Mouse (Mus musculus): Measurements from ENCODE around the gene Mcf2l. TPM values are rescaled to one million over a fixed set of nuclear protein-coding genes. Genes with fewer than 3 reads are reported as not detected.

Gene Mcf2l
- total RNA-seq, 1 experiment, result 16.0 TPM

DNA sequence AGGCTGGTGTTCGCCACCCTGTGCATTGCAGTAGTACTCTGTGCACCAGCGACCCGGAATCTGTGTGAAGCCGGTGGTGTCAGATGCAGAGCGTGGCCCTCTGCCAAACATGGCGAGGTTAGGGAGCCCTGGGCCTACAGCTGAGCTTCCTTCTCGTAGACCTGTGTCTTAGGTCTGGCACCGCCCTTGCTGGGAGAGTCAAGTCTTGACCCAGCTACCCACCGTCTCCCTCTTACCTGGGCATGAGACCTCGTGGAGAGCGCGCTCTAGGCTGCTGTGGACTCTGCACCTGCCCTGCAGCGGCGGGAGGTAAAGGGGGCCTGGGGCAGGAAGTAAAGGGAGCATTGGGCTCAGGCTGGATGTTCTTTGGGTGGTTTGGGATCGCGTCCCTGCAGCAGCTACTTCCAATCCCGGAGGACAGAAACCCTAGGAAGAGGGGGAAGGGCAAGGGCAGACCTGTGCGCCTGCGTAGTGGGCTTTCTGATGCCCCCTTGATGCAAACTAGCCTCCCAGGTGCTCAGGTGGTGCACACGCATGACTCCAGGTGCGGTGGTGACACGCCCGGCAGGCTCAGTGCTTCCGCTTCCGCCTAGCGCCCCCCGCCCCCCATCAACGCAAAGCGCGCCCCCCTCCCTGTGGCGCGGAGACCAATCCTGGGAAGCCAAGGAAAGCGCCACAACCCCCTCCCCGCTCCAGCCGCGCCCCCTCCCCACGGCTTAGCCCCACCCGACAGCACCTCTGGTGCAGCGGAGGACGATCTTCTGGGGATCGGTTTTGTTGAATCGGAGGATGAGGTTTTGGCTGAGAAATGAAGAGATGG, 41.8 kb downstream of the Mcf2l start:
- in situ Hi-C loops (cut with MboI; ENCODE audit: low sequenced_read_pairs in 2 of 2, unreplicated experiment in 2 of 2), result no loop called here
- no peaks in the 10 kb centered on the region for H3K9me3 ChIP-seq (ENCODE audit: control insufficient read depth, insufficient read depth, low read depth, low read length)
- 0 out of 2 replicates have a peak overlapping the region, but pooled peaks have one; percentile 7 for H3K27ac ChIP-seq (ENCODE audit: insufficient read depth, low read depth, low read length, poor library complexity, severe bottlenecking)
- no peak for TF ChIP-seq ZNF384 (IDR thresholded peaks at IDR 0.05; ENCODE audit: low read depth, low read length)
- TF ChIP-seq CHD2 (IDR thresholded peaks at IDR 0.05; ENCODE audit: low read depth, low read length), result no peak
- no peak for TF ChIP-seq HCFC1 (IDR thresholded peaks at IDR 0.05; ENCODE audit: borderline replicate concordance, insufficient read depth, low read length)
- TF ChIP-seq MAFK (IDR thresholded peaks at IDR 0.05; ENCODE audit: insufficient read depth, low read depth, low read length), result no peak
- TF ChIP-seq ZC3H11A (IDR thresholded peaks at IDR 0.05; ENCODE audit: borderline replicate concordance, low read depth, low read length), result no peak
- peak; percentile 50 for DNase-seq (ENCODE audit: low read depth, low spot score)
- H3K36me3 ChIP-seq (ENCODE audit: control insufficient read depth, insufficient read depth, low read length, poor library complexity, severe bottlenecking), result peaks cover 6% of the 10 kb centered on the region; the same call in 1 of the 2 replicates
- H3K9ac ChIP-seq (ENCODE audit: insufficient read depth, low read depth, low read length, poor library complexity, severe bottlenecking), result peak overlapping the region; percentile 84
- peak overlapping the region; percentile 75 to 84 for H3K4me3 ChIP-seq (ENCODE audit: insufficient read depth in 1 of 2, low read depth in 1 of 2, low read length in 2 of 2, poor library complexity in 1 of 2, severe bottlenecking in 1 of 2)
- peaks cover 4 to 18% of the 10 kb centered on the region in 2 experiments; a peak in 1 of 4 replicates for H3K4me1 ChIP-seq (ENCODE audit: control insufficient read depth in 2 of 2, insufficient read depth in 2 of 2, low read length in 2 of 2, poor library complexity in 1 of 2)

DNA sequence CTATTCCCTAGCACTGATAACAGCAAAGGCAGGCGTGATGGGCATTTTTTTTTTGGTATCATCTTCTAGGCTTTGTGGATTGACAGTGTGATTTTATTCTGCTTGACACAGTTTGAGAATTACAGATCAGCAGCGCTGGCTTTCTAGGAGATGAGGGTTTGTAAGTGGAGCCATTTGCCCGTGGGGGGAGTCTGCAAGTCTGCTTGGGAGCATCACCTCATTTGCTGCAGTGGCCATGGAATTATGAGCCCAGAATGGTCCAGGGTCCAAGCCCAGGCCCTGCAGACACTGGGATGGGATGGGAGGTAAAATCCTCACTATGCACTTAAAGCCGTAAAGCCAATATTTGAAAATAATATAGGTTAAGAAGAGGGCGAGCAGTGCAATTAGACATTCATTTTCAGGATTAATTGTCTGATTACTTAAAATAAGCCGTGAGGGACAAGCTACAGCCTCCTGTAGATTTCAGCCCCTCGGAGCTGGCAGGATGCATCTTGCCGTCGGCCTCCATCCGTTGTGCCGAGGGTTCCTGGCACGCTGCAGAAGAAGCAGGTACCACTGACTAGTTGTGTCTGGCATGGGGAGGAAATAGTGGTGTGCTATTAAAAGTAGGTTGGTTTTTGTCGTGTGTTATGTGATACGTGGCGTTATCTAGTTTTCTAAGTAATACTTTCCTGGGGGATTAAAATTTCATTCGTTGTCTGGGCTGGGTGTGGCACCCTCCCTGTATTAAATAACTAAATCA, 42.7 kb downstream of the Mcf2l start:
- Histone ChIP-seq H3K9me3 (ENCODE audit: control insufficient read depth, insufficient read depth, low read depth, low read length) (no peaks in the 10 kb centered on the region), H3K4me1 (ENCODE audit: control insufficient read depth in 2 of 2, insufficient read depth in 2 of 2, low read length in 2 of 2, poor library complexity in 1 of 2) (peaks cover 4 to 16% of the 10 kb centered on the region in 2 experiments; a peak in 1 of 4 replicates), H3K27ac (ENCODE audit: insufficient read depth, low read depth, low read length, poor library complexity, severe bottlenecking) (no peak overlapping the region), H3K36me3 (ENCODE audit: control insufficient read depth, insufficient read depth, low read length, poor library complexity, severe bottlenecking) (peaks cover 6% of the 10 kb centered on the region; the same call in 1 of the 2 replicates), H3K9ac (ENCODE audit: insufficient read depth, low read depth, low read length, poor library complexity, severe bottlenecking) (no peak overlapping the region), H3K4me3 (ENCODE audit: insufficient read depth in 1 of 2, low read depth in 1 of 2, low read length in 2 of 2, poor library complexity in 1 of 2, severe bottlenecking in 1 of 2) (peak overlapping the region; percentile 75 to 84)
- no peak for DNase-seq (ENCODE audit: low read depth, low spot score)
- TF ChIP-seq ZNF384 (IDR thresholded peaks at IDR 0.05; ENCODE audit: low read depth, low read length) (no peak), ZC3H11A (IDR thresholded peaks at IDR 0.05; ENCODE audit: borderline replicate concordance, low read depth, low read length) (no peak), MAFK (IDR thresholded peaks at IDR 0.05; ENCODE audit: insufficient read depth, low read depth, low read length) (no peak), HCFC1 (IDR thresholded peaks at IDR 0.05; ENCODE audit: borderline replicate concordance, insufficient read depth, low read length) (no peak), CHD2 (IDR thresholded peaks at IDR 0.05; ENCODE audit: low read depth, low read length) (no peak)
- in situ Hi-C loops (cut with MboI; ENCODE audit: low sequenced_read_pairs in 2 of 2, unreplicated experiment in 2 of 2), result no loop called here

DNA sequence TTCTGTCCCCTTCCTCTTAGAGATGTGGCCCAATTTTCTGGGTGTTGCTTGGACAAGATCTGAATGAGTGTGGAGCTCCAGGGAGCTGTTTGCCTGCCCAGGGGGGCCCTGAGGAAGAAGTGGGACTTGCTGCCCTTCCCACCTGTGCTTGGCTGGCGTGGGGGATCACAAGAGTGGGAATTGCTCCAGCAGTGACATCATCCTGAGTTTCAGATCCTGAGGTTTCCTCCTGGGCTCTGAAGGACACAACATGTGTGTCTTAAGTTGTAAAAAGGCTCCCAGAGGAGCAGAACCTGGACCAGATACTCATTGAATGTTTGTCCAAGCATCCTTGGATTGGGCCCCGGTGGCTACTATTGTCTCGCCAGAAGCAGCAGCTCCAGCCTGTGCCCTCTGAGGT, 43.4 kb downstream of the Mcf2l start:
- Histone ChIP-seq H3K9ac (ENCODE audit: insufficient read depth, low read depth, low read length, poor library complexity, severe bottlenecking) (no peak overlapping the region), H3K27ac (ENCODE audit: insufficient read depth, low read depth, low read length, poor library complexity, severe bottlenecking) (no peak overlapping the region), H3K36me3 (ENCODE audit: control insufficient read depth, insufficient read depth, low read length, poor library complexity, severe bottlenecking) (peaks cover 6% of the 10 kb centered on the region; the same call in 1 of the 2 replicates), H3K4me1 (ENCODE audit: control insufficient read depth in 2 of 2, insufficient read depth in 2 of 2, low read length in 2 of 2, poor library complexity in 1 of 2) (peaks cover 4 to 11% of the 10 kb centered on the region in 2 experiments; a peak in 1 of 4 replicates), H3K4me3 (ENCODE audit: insufficient read depth in 1 of 2, low read depth in 1 of 2, low read length in 2 of 2, poor library complexity in 1 of 2, severe bottlenecking in 1 of 2) (no peak overlapping the region), H3K9me3 (ENCODE audit: control insufficient read depth, insufficient read depth, low read depth, low read length) (no peaks in the 10 kb centered on the region)
- TF ChIP-seq MAFK (IDR thresholded peaks at IDR 0.05; ENCODE audit: insufficient read depth, low read depth, low read length), result no peak
- no peak for TF ChIP-seq HCFC1 (IDR thresholded peaks at IDR 0.05; ENCODE audit: borderline replicate concordance, insufficient read depth, low read length)
- no peak for TF ChIP-seq ZC3H11A (IDR thresholded peaks at IDR 0.05; ENCODE audit: borderline replicate concordance, low read depth, low read length)
- TF ChIP-seq CHD2 (IDR thresholded peaks at IDR 0.05; ENCODE audit: low read depth, low read length), result no peak
- no peak for TF ChIP-seq ZNF384 (IDR thresholded peaks at IDR 0.05; ENCODE audit: low read depth, low read length)
- in situ Hi-C loops (cut with MboI; ENCODE audit: low sequenced_read_pairs in 2 of 2, unreplicated experiment in 2 of 2), result no loop called here
- no peak for DNase-seq (ENCODE audit: low read depth, low spot score)

DNA sequence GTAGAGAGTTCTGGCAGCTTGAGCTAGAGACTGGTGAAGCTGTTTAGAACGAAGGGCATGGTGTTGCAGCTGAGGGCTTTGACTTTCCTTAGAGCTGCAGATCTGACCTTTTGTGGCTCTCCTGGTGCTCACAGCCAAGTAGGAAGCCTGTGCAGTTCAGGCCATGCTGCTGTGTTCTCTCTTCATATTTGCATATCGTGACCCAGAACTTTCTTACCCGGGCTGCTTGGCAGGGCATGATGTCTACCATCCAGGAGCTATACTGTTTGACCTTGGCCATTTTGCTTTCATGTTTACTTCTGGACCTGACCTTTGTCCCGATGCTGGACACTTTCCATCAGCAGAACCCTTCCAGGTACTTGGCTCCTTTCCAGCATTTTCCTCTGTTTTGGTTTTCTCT, 44.2 kb downstream of the Mcf2l start:
- H3K27ac ChIP-seq (ENCODE audit: insufficient read depth, low read depth, low read length, poor library complexity, severe bottlenecking), result no peak overlapping the region
- no peak overlapping the region for H3K9ac ChIP-seq (ENCODE audit: insufficient read depth, low read depth, low read length, poor library complexity, severe bottlenecking)
- in situ Hi-C loops (cut with MboI; ENCODE audit: low sequenced_read_pairs in 2 of 2, unreplicated experiment in 2 of 2), result no loop called here
- H3K4me3 ChIP-seq (ENCODE audit: insufficient read depth in 1 of 2, low read depth in 1 of 2, low read length in 2 of 2, poor library complexity in 1 of 2, severe bottlenecking in 1 of 2), result no peak overlapping the region
- no peak for TF ChIP-seq CHD2 (IDR thresholded peaks at IDR 0.05; ENCODE audit: low read depth, low read length)
- TF ChIP-seq HCFC1 (IDR thresholded peaks at IDR 0.05; ENCODE audit: borderline replicate concordance, insufficient read depth, low read length), result no peak
- no peak for TF ChIP-seq MAFK (IDR thresholded peaks at IDR 0.05; ENCODE audit: insufficient read depth, low read depth, low read length)
- TF ChIP-seq ZNF384 (IDR thresholded peaks at IDR 0.05; ENCODE audit: low read depth, low read length), result no peak
- TF ChIP-seq ZC3H11A (IDR thresholded peaks at IDR 0.05; ENCODE audit: borderline replicate concordance, low read depth, low read length), result no peak
- peaks cover 2 to 8% of the 10 kb centered on the region in 2 experiments; a peak in 1 of 4 replicates for H3K4me1 ChIP-seq (ENCODE audit: control insufficient read depth in 2 of 2, insufficient read depth in 2 of 2, low read length in 2 of 2, poor library complexity in 1 of 2)
- H3K9me3 ChIP-seq (ENCODE audit: control insufficient read depth, insufficient read depth, low read depth, low read length), result no peaks in the 10 kb centered on the region
- DNase-seq (ENCODE audit: low read depth, low spot score), result no peak
- H3K36me3 ChIP-seq (ENCODE audit: control insufficient read depth, insufficient read depth, low read length, poor library complexity, severe bottlenecking), result peaks cover 6% of the 10 kb centered on the region; the same call in 1 of the 2 replicates
